Mouse (Mus musculus): ENCODE measurements around the gene Ttc30a2.
"Not testable (repeated sequence)": the region's sequence is repeated elsewhere in the genome, so short reads cannot be mapped to it uniquely, and the experiment has no call there.

DNA sequence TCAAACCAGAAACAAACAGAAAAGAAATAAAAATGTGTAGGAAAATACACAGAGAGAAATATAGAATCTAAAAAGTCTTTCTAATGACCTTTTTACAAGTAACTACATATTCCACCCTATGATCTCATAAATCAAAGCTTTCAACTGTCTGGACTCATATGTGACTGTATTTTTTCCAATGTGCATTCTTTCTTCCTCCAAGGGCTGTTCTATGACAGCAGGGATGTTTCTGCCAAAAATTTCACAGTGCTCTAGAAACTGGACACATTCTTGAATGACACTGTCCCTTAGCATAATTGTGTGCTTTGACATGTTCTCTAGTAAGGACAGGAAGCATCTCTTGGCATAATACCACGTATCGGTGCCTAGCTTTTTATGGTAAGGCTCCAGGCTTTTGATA lies 1.9 kb downstream of the Ttc30a2 start:
- TF ChIP-seq CTCF (IDR thresholded peaks at IDR 0.05; ENCODE audit: control insufficient read depth, insufficient read depth, insufficient replicate concordance, low read depth, low read length); POLR2A (IDR thresholded peaks at IDR 0.05; ENCODE audit: control insufficient read depth, low read depth, low read length): not testable (repeated sequence)
